Mouse (Mus musculus) right cerebral cortex, adult 18-20 months (tissue): ENCODE measurements around the gene Pxk.

Experiments used
- DNase-seq: peaks from one replicate; pipeline ENCODE4 v3.0.0; 2022; ENCODE audit warnings: mixed read lengths

Pxk gene

GRCm38 (mm10) chr14:8097978-8098686 lies at the start of gene Pxk:
Gene Pxk, plus strand, starts transcription at chr14:8098211.
- peak; percentile 97 for DNase-seq

GRCm38 (mm10) chr14:8049334-8049733 lies 48.7 kb upstream of the Pxk start:
- DNase-seq = no peak

- no peak for DNase-seq
Measured at GRCm38 (mm10) chr14:8051869-8052268, 46.1 kb upstream of the Pxk start.

- no peak for DNase-seq
Measured at GRCm38 (mm10) chr14:8052661-8053060, 45.4 kb upstream of the Pxk start.

GRCm38 (mm10) chr14:8054310-8055102 lies 43.5 kb upstream of the Pxk start:
- no peak for DNase-seq

- DNase-seq = no peak
Measured at GRCm38 (mm10) chr14:8056076-8056475, 41.9 kb upstream of the Pxk start.

GRCm38 (mm10) chr14:8059938-8060337 lies 38.1 kb upstream of the Pxk start:
- no peak for DNase-seq

- DNase-seq = no peak
Measured at GRCm38 (mm10) chr14:8062076-8062475, 35.9 kb upstream of the Pxk start.

GRCm38 (mm10) chr14:8062537-8063301 lies 35.3 kb upstream of the Pxk start:
- DNase-seq = peak; percentile 70

GRCm38 (mm10) chr14:8063835-8064785 lies 33.9 kb upstream of the Pxk start:
- DNase-seq = no peak

GRCm38 (mm10) chr14:8080165-8080679 lies 17.8 kb upstream of the Pxk start, which contains the start of gene Rpp14:
Gene Rpp14, plus strand, starts transcription at chr14:8080367.
- peak; percentile 96 for DNase-seq

- no peak for DNase-seq
Measured at GRCm38 (mm10) chr14:8080718-8081117, 17.3 kb upstream of the Pxk start.

- DNase-seq = no peak
Measured at GRCm38 (mm10) chr14:8082949-8083348, 15.1 kb upstream of the Pxk start.

- DNase-seq = no peak
Measured at GRCm38 (mm10) chr14:8089016-8089415, 9.0 kb upstream of the Pxk start.

GRCm38 (mm10) chr14:8092573-8092972 lies 5.4 kb upstream of the Pxk start:
- DNase-seq = no peak

- DNase-seq = no peak
Measured at GRCm38 (mm10) chr14:8093427-8093826, 4.6 kb upstream of the Pxk start.

- DNase-seq = no peak
Measured at GRCm38 (mm10) chr14:8094931-8095561, 3.0 kb upstream of the Pxk start.

- DNase-seq = no peak
Measured at GRCm38 (mm10) chr14:8095562-8095950, 2.5 kb upstream of the Pxk start.

- no peak for DNase-seq
Measured at GRCm38 (mm10) chr14:8098687-8098995, 630 bp downstream of the Pxk start.

- peak; percentile 44 for DNase-seq
Measured at GRCm38 (mm10) chr14:8099561-8100021, 1.6 kb downstream of the Pxk start.

GRCm38 (mm10) chr14:8101886-8102285 lies 3.9 kb downstream of the Pxk start:
- peak; percentile 38 for DNase-seq

GRCm38 (mm10) chr14:8102676-8103075 lies 4.7 kb downstream of the Pxk start:
- no peak for DNase-seq
